Mouse (Mus musculus): ENCODE measurements around the gene Irgm1.

GRCm38 (mm10) chr11:48820308-48820674 lies 51.2 kb downstream of the Irgm1 start:
- TF ChIP-seq CTCF (IDR thresholded peaks at IDR 0.05; ENCODE audit: low read depth) (no peak), EP300 (IDR thresholded peaks at IDR 0.05; ENCODE audit: low read depth) (no peak)

Data from heart, postnatal 0 days (tissue).